Mouse (Mus musculus) liver, postnatal 0 days (tissue): ENCODE results near the gene Cnnm1. TPM values are rescaled to one million over a fixed set of nuclear protein-coding genes. Genes with fewer than 3 reads are reported as not detected.

Source experiments
- ATAC-seq: fragments of 200-750 bp; cut with Nextera tagmentation; 2 replicates; pipeline ENCODE4 v1.8.0; 2017; ENCODE audit warnings: mild to moderate bottlenecking, moderate library complexity
- DNase-seq: peaks from one replicate; pipeline ENCODE4 v3.0.0-alpha.2; 2016
- H3K27ac ChIP-seq: fragments of 300-500 bp; sonication (generic); 2 replicates; pipeline ENCODE4 v1.5.1; 2014; ENCODE audit warnings: antibody characterized with exemption, moderate library complexity, mild to moderate bottlenecking, low read depth
- H3K27me3 ChIP-seq: fragments of 300-500 bp; sonication (generic); 2 replicates; pipeline ENCODE4 v1.6.1; 2014; ENCODE audit warnings: low read length, control low read depth, mixed read lengths; ENCODE audit not compliant: insufficient read depth
- H3K36me3 ChIP-seq: fragments of 300-500 bp; sonication (generic); replicated peaks from 2 replicates; pipeline ENCODE4 v1.6.1; 2014; ENCODE audit warnings: mild to moderate bottlenecking, control low read depth, low read length, moderate library complexity, mixed read lengths; ENCODE audit not compliant: insufficient read depth
- H3K4me1 ChIP-seq: fragments of 300-500 bp; sonication (generic); 2 replicates; pipeline ENCODE4 v1.6.1; 2014; ENCODE audit warnings: antibody characterized with exemption, mild to moderate bottlenecking, control low read depth; ENCODE audit not compliant: insufficient read depth
- H3K4me2 ChIP-seq: fragments of 300-500 bp; sonication (generic); 2 replicates; pipeline ENCODE4 v1.6.1; 2014; ENCODE audit warnings: low read depth, mild to moderate bottlenecking, low read length, moderate library complexity, mixed read lengths
- H3K4me3 ChIP-seq: fragments of 300-500 bp; sonication (generic); 2 replicates; pipeline ENCODE4 v1.5.1; 2014; ENCODE audit warnings: low read depth, low read length
- H3K9ac ChIP-seq: fragments of 300-500 bp; sonication (generic); replicated peaks from 2 replicates; pipeline ENCODE4 v1.6.1; 2014; ENCODE audit warnings: mild to moderate bottlenecking, moderate library complexity
- H3K9me3 ChIP-seq: fragments of 300-500 bp; sonication (generic); 2 replicates; pipeline ENCODE4 v1.6.1; 2016; ENCODE audit warnings: mild to moderate bottlenecking, control low read depth, low read length, mixed read lengths
- CTCF ChIP-seq: sonication (generic); IDR thresholded peaks from 2 replicates; pipeline ENCODE4 v1.5.1; 2016; ENCODE audit warnings: antibody characterized with exemption, low read depth
- EP300 ChIP-seq: IDR thresholded peaks from 2 replicates; pipeline ENCODE4 v1.6.1; 2016; ENCODE audit warnings: antibody characterized with exemption, low read depth, mild to moderate bottlenecking
- WGBS: fragments of 180-500 bp; shearing (Covaris S2); extraction: QIAGEN DNeasy Blood & Tissue Kit; methylation state at CpG from one replicate; pipeline ENCODE4 v1.1.7; 2014; ENCODE audit not compliant: insufficient replicate concordance; 5-methylcytosine and 5-hydroxymethylcytosine counted together
- polyA plus RNA-seq: library from polyadenylated mRNA; unstranded; fragments of >200 nt; fragmentation: Nextera tagmentation; extraction: Ambion mirVana; gene quantifications from 2 replicates; pipeline ENCODE4 v1.2.1, GENCODE M21; 2015

Gene Cnnm1
- polyA plus RNA-seq, 1 experiment from 2014 or later, result 0.21 TPM

- peak overlapping the region; percentile 76 for H3K27ac ChIP-seq
- no peak for DNase-seq
These were observed 23.5 kb downstream of the Cnnm1 start for GRCm38 (mm10) chr19:43463546-43464293.

DNA sequence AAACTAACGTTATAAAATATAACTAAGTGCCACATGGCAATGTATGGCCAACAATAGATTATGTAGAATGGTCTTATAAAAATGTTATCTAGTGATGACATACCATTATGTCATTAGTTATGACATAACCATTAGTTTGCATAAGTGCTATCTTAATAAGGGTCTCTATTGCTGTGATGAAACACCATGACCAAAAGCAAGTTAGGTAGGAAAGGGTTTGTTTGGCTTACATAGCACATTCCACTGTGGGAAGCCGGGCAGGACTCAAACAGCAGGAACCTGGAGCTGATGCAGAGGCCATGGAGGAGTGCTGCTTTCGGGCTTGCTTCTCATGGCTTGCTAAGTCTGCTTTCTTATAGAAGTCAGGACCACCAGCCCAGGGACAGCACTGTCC is 24.1 kb downstream of the Cnnm1 start:
- TF ChIP-seq EP300, result no peak
- no peak for DNase-seq
- H3K27ac ChIP-seq, result peak overlapping the region; percentile 31; the same call in 1 of the 2 replicates
- H3K36me3 ChIP-seq, result no peaks in the 10 kb centered on the region
- H3K9me3 ChIP-seq, result no peaks in the 10 kb centered on the region
- H3K27me3 ChIP-seq, result no peaks in the 10 kb centered on the region
- no peaks in the 10 kb centered on the region for H3K4me1 ChIP-seq
- ATAC-seq, result peak; percentile 82
- WGBS, result 64% methylated on average over 3 of the region's 3 CpGs
- H3K4me3 ChIP-seq, result no peak overlapping the region
- no peak overlapping the region for H3K9ac ChIP-seq
- no peak overlapping the region for H3K4me2 ChIP-seq

More at GRCm38 (mm10) chr19:43463546-43464293, 23.5 kb downstream of the Cnnm1 start:
- TF ChIP-seq CTCF (no peak), EP300 (no peak)
- no peak overlapping the region; the same call in 1 of the 2 replicates for H3K4me2 ChIP-seq
- no peak overlapping the region for H3K4me3 ChIP-seq
- H3K9me3 ChIP-seq, result no peaks in the 10 kb centered on the region
- no peak overlapping the region for H3K9ac ChIP-seq
- no peaks in the 10 kb centered on the region for H3K27me3 ChIP-seq
- peak; percentile 99 for ATAC-seq
- H3K4me1 ChIP-seq, result no peaks in the 10 kb centered on the region
- no peaks in the 10 kb centered on the region for H3K36me3 ChIP-seq
- 72% methylated on average over 7 of the region's 7 CpGs for WGBS

DNA sequence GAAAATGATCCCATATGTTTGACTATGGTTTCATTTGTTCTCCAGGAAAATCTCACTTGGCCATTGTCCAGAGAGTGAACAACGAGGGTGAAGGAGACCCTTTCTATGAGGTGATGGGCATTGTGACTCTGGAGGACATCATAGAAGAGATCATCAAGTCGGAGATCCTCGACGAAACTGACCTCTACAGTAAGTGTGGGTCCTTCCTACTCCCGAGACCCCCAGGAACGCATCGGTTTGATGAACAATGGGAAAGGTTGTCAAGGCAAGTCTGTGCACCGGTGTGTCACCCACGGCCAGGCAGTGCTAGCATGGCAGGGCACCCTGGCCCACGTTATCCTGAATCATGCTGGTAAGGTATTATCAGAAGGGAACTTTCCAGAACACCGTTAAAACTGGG is 24.8 kb downstream of the Cnnm1 start:
- DNase-seq (no peak), ATAC-seq (no peak)
- Histone ChIP-seq H3K4me2 (no peak overlapping the region), H3K9ac (no peak overlapping the region), H3K4me3 (no peak overlapping the region), H3K27me3 (no peaks in the 10 kb centered on the region), H3K9me3 (no peaks in the 10 kb centered on the region), H3K36me3 (no peaks in the 10 kb centered on the region), H3K27ac (no peak overlapping the region), H3K4me1 (no peaks in the 10 kb centered on the region)
- WGBS, result 85% methylated on average over 11 of the region's 11 CpGs
- no peak for TF ChIP-seq EP300
- no peak for TF ChIP-seq CTCF

DNA sequence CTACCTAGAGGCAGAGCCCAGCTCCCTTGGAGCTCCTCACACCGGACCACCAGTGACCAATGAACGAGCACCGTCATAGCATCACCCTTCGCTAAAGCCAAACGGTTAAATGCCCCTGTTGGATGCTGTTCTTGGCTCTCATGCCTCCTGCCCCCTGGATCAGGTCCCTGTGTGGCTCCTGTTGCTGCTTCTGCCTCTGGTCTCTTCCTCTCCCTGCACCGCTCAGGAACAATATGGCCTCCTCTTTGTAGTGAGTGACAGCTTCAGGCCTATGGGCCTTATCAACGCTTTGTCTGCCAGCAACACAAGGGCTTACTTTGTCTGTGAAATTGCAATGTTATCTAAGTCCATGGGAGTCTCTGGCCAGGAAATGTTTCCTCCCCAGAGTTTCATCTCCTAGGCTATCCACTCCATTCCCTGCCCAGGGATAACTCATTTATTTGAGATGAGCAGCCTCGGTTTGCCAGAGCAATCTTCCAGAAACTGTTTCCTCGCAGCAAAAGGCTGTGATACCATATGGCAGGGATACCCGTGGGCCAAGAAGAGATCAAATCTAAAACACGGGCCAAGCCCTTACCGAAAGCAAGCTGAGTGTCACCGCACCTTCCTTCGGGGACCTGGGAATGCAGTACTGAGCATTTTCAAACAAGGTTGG is 25.5 kb downstream of the Cnnm1 start:
- 84% methylated on average over 14 of the region's 14 CpGs for WGBS
- no peak overlapping the region for H3K27ac ChIP-seq
- no peaks in the 10 kb centered on the region for H3K36me3 ChIP-seq
- ATAC-seq (no peak), DNase-seq (no peak)
- no peaks in the 10 kb centered on the region for H3K4me1 ChIP-seq
- H3K4me3 ChIP-seq, result no peak overlapping the region
- H3K27me3 ChIP-seq, result no peaks in the 10 kb centered on the region
- no peak overlapping the region for H3K9ac ChIP-seq
- TF ChIP-seq CTCF, result no peak
- no peak for TF ChIP-seq EP300
- no peak overlapping the region for H3K4me2 ChIP-seq
- H3K9me3 ChIP-seq, result no peaks in the 10 kb centered on the region

GRCm38 (mm10) chr19:43467927-43468685 is 27.9 kb downstream of the Cnnm1 start:
- H3K9ac ChIP-seq, result no peak overlapping the region
- WGBS, result 80% methylated on average over 12 of the region's 12 CpGs
- no peak overlapping the region for H3K4me3 ChIP-seq
- no peak for TF ChIP-seq CTCF
- no peak for TF ChIP-seq EP300
- no peak overlapping the region for H3K27ac ChIP-seq
- no peaks in the 10 kb centered on the region for H3K4me1 ChIP-seq
- no peaks in the 10 kb centered on the region for H3K27me3 ChIP-seq
- no peaks in the 10 kb centered on the region for H3K9me3 ChIP-seq
- no peak for ATAC-seq
- DNase-seq, result no peak
- no peak overlapping the region for H3K4me2 ChIP-seq
- no peaks in the 10 kb centered on the region for H3K36me3 ChIP-seq

DNA sequence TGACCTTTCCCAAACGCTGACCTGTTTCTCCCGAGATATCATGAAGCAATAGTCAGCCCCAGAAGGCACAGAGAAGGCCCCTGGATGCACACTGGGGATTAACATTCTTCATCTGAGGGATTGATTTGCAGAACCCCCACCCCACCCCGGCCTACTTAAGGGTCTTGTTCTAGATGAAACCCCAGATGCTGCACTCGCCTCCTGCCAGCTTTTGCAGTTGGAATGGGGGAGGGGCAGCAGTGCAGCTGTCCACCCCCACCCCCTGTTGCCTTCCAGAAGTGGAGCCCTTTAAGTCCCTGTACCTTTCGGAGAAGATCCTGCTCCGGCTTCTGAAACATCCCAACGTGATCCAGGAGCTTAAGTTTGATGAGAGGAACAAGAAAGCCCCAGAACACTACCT is 29.1 kb downstream of the Cnnm1 start:
- no peak overlapping the region for H3K9ac ChIP-seq
- no peak overlapping the region for H3K27ac ChIP-seq
- H3K4me3 ChIP-seq, result no peak overlapping the region
- no peaks in the 10 kb centered on the region for H3K9me3 ChIP-seq
- H3K36me3 ChIP-seq, result no peaks in the 10 kb centered on the region
- H3K4me1 ChIP-seq, result no peaks in the 10 kb centered on the region
- H3K27me3 ChIP-seq, result no peaks in the 10 kb centered on the region
- no peak for TF ChIP-seq CTCF
- TF ChIP-seq EP300, result no peak
- WGBS, result 68% methylated on average over 7 of the region's 7 CpGs
- no peak overlapping the region for H3K4me2 ChIP-seq
- ATAC-seq (no peak), DNase-seq (no peak)
